In genomic region chr13:43469607-43470006, GRCm38 (mm10) we compare ENCODE assay signal across 15 mouse cellular contexts.
"Had no signal": no experiment of that assay in that cellular context is flagged by ENCODE, and none has a peak within 500 bp of the region (broad histone marks: within the 10 kb centered on the region; RNA-seq: fewer than 3 reads in every experiment).

No protein-coding gene starts in this region.

- H3K36me3 ChIP-seq: neural tube, embryonic 15.5 days; stomach, embryonic 15.5 days had no signal

- H3K9me3 ChIP-seq: neural tube, embryonic 13.5 days; neural tube, embryonic 15.5 days; stomach, embryonic 15.5 days had no signal

- H3K4me3 ChIP-seq: neural tube, embryonic 13.5 days; neural tube, embryonic 15.5 days; stomach, embryonic 15.5 days had no signal

- H3K4me2 ChIP-seq: neural tube, embryonic 13.5 days; neural tube, embryonic 15.5 days; stomach, embryonic 15.5 days had no signal

- H3K9ac ChIP-seq: neural tube, embryonic 13.5 days; neural tube, embryonic 15.5 days; stomach, embryonic 15.5 days had no signal

- DNase-seq: retina, postnatal 1 day; right cerebral cortex, adult 18-20 months; right cerebral cortex, postnatal 14 days; right cerebral cortex, postnatal 25 days; right cerebral cortex, postnatal 4 days; spleen, adult 18-20 months; thymus, adult 18-20 months; thymus, adult 2 months; thymus, postnatal 25 days; thymus, postnatal 36 days; thymus, postnatal 4 days had no signal

- H3K27ac ChIP-seq: neural tube, embryonic 13.5 days; neural tube, embryonic 15.5 days; stomach, embryonic 15.5 days; stomach, postnatal 0 days had no signal

- H3K27me3 ChIP-seq: neural tube, embryonic 13.5 days; neural tube, embryonic 15.5 days; stomach, embryonic 15.5 days had no signal
